Comparison of ENCODE assay signal across 12 mouse cellular contexts in the genomic region with DNA sequence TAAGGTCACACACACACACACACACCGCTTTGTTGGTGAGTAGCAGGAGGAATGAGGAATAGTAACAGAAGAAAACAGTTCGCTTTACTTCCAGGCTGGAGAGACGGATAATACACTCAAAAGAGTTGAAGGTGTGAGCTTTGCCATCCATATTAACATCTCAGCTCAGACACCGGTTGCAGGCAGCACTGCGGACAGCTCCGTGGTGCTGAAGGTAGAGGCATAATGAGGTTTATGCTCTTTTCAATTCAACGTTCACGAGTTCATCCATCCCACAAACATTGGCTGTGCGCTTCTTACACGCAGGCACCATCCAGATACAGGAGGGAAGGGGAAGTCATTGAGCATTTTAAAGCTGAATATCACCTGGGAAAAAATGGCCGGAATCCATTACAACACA. TPM values are rescaled to one million over a fixed set of nuclear protein-coding genes. Genes with fewer than 3 reads are reported as not detected.
A peak's percentile ranks its signal among the peaks of the same experiment; 100 is the strongest.
DNase-seq lines count a peak whose midpoint lies in the region; ATAC-seq and TF ChIP-seq lines count a peak whose summit lies in the region.
"Had no signal": no experiment of that assay in that cellular context is flagged by ENCODE, and none has a peak within 500 bp of the region (broad histone marks: within the 10 kb centered on the region; RNA-seq: fewer than 3 reads in every experiment).

No protein-coding gene starts in this region.

- no peaks in the 10 kb centered on the region for H3K27me3 ChIP-seq in hindbrain, embryonic 14.5 days (ENCODE audit: control insufficient read depth, insufficient read depth, low read length)
- no peaks in the 10 kb centered on the region for H3K27me3 ChIP-seq in hindbrain, embryonic 12.5 days
- no peaks in the 10 kb centered on the region for H3K27me3 ChIP-seq in MEL (ENCODE audit: control insufficient read depth in 1 of 2, insufficient read depth in 2 of 2, low read length in 2 of 2)
- no peaks in the 10 kb centered on the region for H3K27me3 ChIP-seq in embryonic facial prominence, embryonic 11.5 days (ENCODE audit: control insufficient read depth, insufficient read depth, low read length)
- H3K27me3 ChIP-seq: hindbrain, embryonic 15.5 days; lung, embryonic 15.5 days had no signal

- H3K79me2 ChIP-seq in MEL (ENCODE audit: control insufficient read depth, insufficient read depth, low read length, poor library complexity) = no peaks in the 10 kb centered on the region

- intact Hi-C loops in gastrocnemius, postnatal 14 days (cut with DNase I; ENCODE audit: low total_unique reads) = no loop called here

- H3K27ac ChIP-seq in hindbrain, embryonic 14.5 days = no peak overlapping the region
- no peak overlapping the region for H3K27ac ChIP-seq in hindbrain, embryonic 12.5 days
- no peak overlapping the region for H3K27ac ChIP-seq in MEL (ENCODE audit: control insufficient read depth, low read depth, low read length)
- no peak overlapping the region for H3K27ac ChIP-seq in embryonic facial prominence, embryonic 11.5 days (replicated peaks; ENCODE audit: low read depth, low read length)
- H3K27ac ChIP-seq: gastrocnemius, adult 2 months; hindbrain, embryonic 15.5 days; lung, embryonic 15.5 days had no signal

- 36% methylated on average over 11 of the region's 11 CpGs for WGBS in hindbrain, embryonic 14.5 days
- 30% methylated on average over 11 of the region's 11 CpGs for WGBS in hindbrain, embryonic 12.5 days
- WGBS in embryonic facial prominence, embryonic 11.5 days = 26% methylated on average over 11 of the region's 11 CpGs

- no peak overlapping the region for H3K4me3 ChIP-seq in hindbrain, embryonic 14.5 days (replicated peaks; ENCODE audit: low read length)
- no peak overlapping the region for H3K4me3 ChIP-seq in hindbrain, embryonic 12.5 days
- H3K4me3 ChIP-seq in MEL (ENCODE audit: control insufficient read depth in 1 of 2, insufficient read depth in 1 of 2, low read depth in 2 of 2, low read length in 2 of 2) = no peak overlapping the region
- H3K4me3 ChIP-seq in embryonic facial prominence, embryonic 11.5 days (ENCODE audit: low read depth, low read length) = no peak overlapping the region
- H3K4me3 ChIP-seq: gastrocnemius, adult 2 months; hindbrain, embryonic 15.5 days; lung, embryonic 15.5 days had no signal

- no peak overlapping the region for H3K9ac ChIP-seq in hindbrain, embryonic 14.5 days
- H3K9ac ChIP-seq in hindbrain, embryonic 12.5 days = no peak overlapping the region
- H3K9ac ChIP-seq in MEL (ENCODE audit: control insufficient read depth, low read depth, low read length, poor library complexity, severe bottlenecking) = no peak overlapping the region
- no peak overlapping the region for H3K9ac ChIP-seq in embryonic facial prominence, embryonic 11.5 days (replicated peaks; ENCODE audit: low read length)
- H3K9ac ChIP-seq: hindbrain, embryonic 15.5 days; lung, embryonic 15.5 days had no signal

- DNase-seq in hindbrain, embryonic 14.5 days (ENCODE audit: low spot score) = peak; percentile 36
- DNase-seq in 3T3-L1 (ENCODE audit: low read depth, low spot score) (peak; percentile 54), MEL (ENCODE audit: low read depth, low spot score) (peak; percentile 45)
- peak; percentile 77 for DNase-seq in embryonic facial prominence, embryonic 11.5 days (ENCODE audit: low spot score)
- DNase-seq in spleen, postnatal 14 days (ENCODE audit: low spot score in 2 of 2) = no peak
- DNase-seq in gastrocnemius, postnatal 14 days = no peak
- DNase-seq: gastrocnemius, adult 2 months; right cerebral cortex, postnatal 25 days had no signal

- H3K9me3 ChIP-seq in hindbrain, embryonic 14.5 days (ENCODE audit: control insufficient read depth, low read length) = no peaks in the 10 kb centered on the region
- H3K9me3 ChIP-seq in hindbrain, embryonic 12.5 days (replicated peaks) = no peaks in the 10 kb centered on the region
- no peaks in the 10 kb centered on the region for H3K9me3 ChIP-seq in MEL (replicated peaks; ENCODE audit: insufficient read depth, low read length)
- no peaks in the 10 kb centered on the region for H3K9me3 ChIP-seq in embryonic facial prominence, embryonic 11.5 days (replicated peaks; ENCODE audit: control insufficient read depth, low read length)
- H3K9me3 ChIP-seq: hindbrain, embryonic 15.5 days; lung, embryonic 15.5 days had no signal

- H3K36me3 ChIP-seq in hindbrain, embryonic 14.5 days (replicated peaks; ENCODE audit: control insufficient read depth, insufficient read depth) = no peaks in the 10 kb centered on the region
- no peaks in the 10 kb centered on the region for H3K36me3 ChIP-seq in hindbrain, embryonic 12.5 days
- no peaks in the 10 kb centered on the region for H3K36me3 ChIP-seq in MEL (ENCODE audit: control insufficient read depth in 1 of 2, insufficient read depth in 2 of 2, low read length in 2 of 2)
- H3K36me3 ChIP-seq in embryonic facial prominence, embryonic 11.5 days (replicated peaks; ENCODE audit: control insufficient read depth, insufficient read depth, low read depth, low read length) = no peaks in the 10 kb centered on the region
- H3K36me3 ChIP-seq: hindbrain, embryonic 15.5 days; lung, embryonic 15.5 days had no signal

- no peak overlapping the region for H3K4me2 ChIP-seq in hindbrain, embryonic 14.5 days (replicated peaks)
- H3K4me2 ChIP-seq in hindbrain, embryonic 12.5 days (replicated peaks) = no peak overlapping the region
- no peak overlapping the region for H3K4me2 ChIP-seq in embryonic facial prominence, embryonic 11.5 days (ENCODE audit: low read depth, low read length)
- H3K4me2 ChIP-seq: hindbrain, embryonic 15.5 days; lung, embryonic 15.5 days had no signal

- TF ChIP-seq RAD21 in MEL (IDR thresholded peaks at IDR 0.05; ENCODE audit: low read depth, low read length) = no peak

- TF ChIP-seq EP300 in MEL (IDR thresholded peaks at IDR 0.05; ENCODE audit: low read depth in 1 of 2, low read length in 2 of 2) = no peak

- TF ChIP-seq POLR2A in MEL (IDR thresholded peaks at IDR 0.05; ENCODE audit: control insufficient read depth in 1 of 2, insufficient read depth in 1 of 2, low read depth in 1 of 2, low read length in 2 of 2, poor library complexity in 1 of 2) = no peak

- ATAC-seq in hindbrain, embryonic 14.5 days (ENCODE audit: low FRiP score) = no peak
- no peak for ATAC-seq in hindbrain, embryonic 12.5 days (ENCODE audit: low FRiP score)
- no peak for ATAC-seq in embryonic facial prominence, embryonic 11.5 days (replicated peaks; ENCODE audit: insufficient number of reproducible peaks, low FRiP score, low TSS enrichment, low read depth)
- no peak for ATAC-seq in monocyte, adult 5-6 weeks (replicated peaks; ENCODE audit: insufficient number of reproducible peaks, low FRiP score, low TSS enrichment, poor library complexity, severe bottlenecking)

- H3K4me1 ChIP-seq in hindbrain, embryonic 14.5 days (replicated peaks; ENCODE audit: control insufficient read depth, insufficient read depth, low read length) = 0 out of 2 replicates have a peak, but pooled peaks cover under 1% of the 10 kb centered on the region
- 0 out of 2 replicates have a peak, but pooled peaks cover 8% of the 10 kb centered on the region for H3K4me1 ChIP-seq in hindbrain, embryonic 12.5 days
- no peaks in the 10 kb centered on the region for H3K4me1 ChIP-seq in MEL (ENCODE audit: control insufficient read depth in 1 of 2, insufficient read depth in 2 of 2, low read length in 2 of 2)
- no peaks in the 10 kb centered on the region for H3K4me1 ChIP-seq in embryonic facial prominence, embryonic 11.5 days (ENCODE audit: control insufficient read depth, insufficient read depth, low read length)
- H3K4me1 ChIP-seq: hindbrain, embryonic 15.5 days; lung, embryonic 15.5 days had no signal

- no peak for TF ChIP-seq CTCF in MEL (IDR thresholded peaks at IDR 0.05 in 2 of 3, conservative IDR thresholded peaks at IDR 0.05 in 1 of 3; ENCODE audit: control insufficient read depth in 1 of 3, insufficient read depth in 1 of 3, low read depth in 2 of 3, low read length in 3 of 3, poor library complexity in 1 of 3, severe bottlenecking in 1 of 3)

TF ChIP-seq in MEL, 35 proteins besides CTCF, POLR2A, EP300 and RAD21:
- TF ChIP-seq TBP (IDR thresholded peaks at IDR 0.05; ENCODE audit: low read depth, low read length) (no peak), UBTF (IDR thresholded peaks at IDR 0.05; ENCODE audit: borderline replicate concordance, insufficient read depth, low read depth, low read length) (no peak), ETS1 (IDR thresholded peaks at IDR 0.05; ENCODE audit: low read depth, low read length) (no peak), MYB (IDR thresholded peaks at IDR 0.05; ENCODE audit: low read depth, low read length) (no peak)
TF ChIP-seq in MEL: peak in this region for 0.

RNA-seq across cellular contexts. Expression of a gene that starts 41.2 kb away (rescaled TPM):
- polyA plus RNA-seq in hindbrain, embryonic 14.5 days (2014; fragmentation: Nextera tagmentation; extraction: Ambion mirVana) = 42.2 and 43.8 TPM in 2 replicates
- 14.0 and 14.8 TPM in 2 replicates for polyA plus RNA-seq in hindbrain, embryonic 12.5 days (2016; fragmentation: Nextera tagmentation; extraction: Ambion mirVana)
- not detected in 2 replicates for total RNA-seq in MEL (2012; rRNA removed)
- polyA plus RNA-seq in MEL (2012; ENCODE audit: insufficient read depth in 1 of 2, insufficient read length in 2 of 2, low read depth in 1 of 2, low replicate concordance in 2 of 2, missing spikeins in 1 of 2) = under 1 TPM in 1 of 2 experiments, not detected in 1; 0.15 TPM
- 5.8 and 8.4 TPM in 2 replicates for polyA plus RNA-seq in embryonic facial prominence, embryonic 11.5 days (2014; fragmentation: Nextera tagmentation; extraction: Ambion mirVana)
- total RNA-seq in monocyte, adult 5-6 weeks (2017) = not detected in 3 replicates
- under 1 TPM; 0.45 to 0.58 TPM for total RNA-seq in gastrocnemius, postnatal 14 days (2021)

RNA-seq across cellular contexts. Expression of a gene that starts 45.7 kb away (rescaled TPM):
- 12.7 and 18.7 TPM in 2 replicates for polyA plus RNA-seq in hindbrain, embryonic 14.5 days (2014; fragmentation: Nextera tagmentation; extraction: Ambion mirVana)
- 19.9 and 23.3 TPM in 2 replicates for polyA plus RNA-seq in hindbrain, embryonic 12.5 days (2016; fragmentation: Nextera tagmentation; extraction: Ambion mirVana)
- total RNA-seq in MEL (2012; rRNA removed) = 12.9 and 14.8 TPM in 2 replicates
- polyA plus RNA-seq in MEL (2012; ENCODE audit: insufficient read depth in 1 of 2, insufficient read length in 2 of 2, low read depth in 1 of 2, low replicate concordance in 2 of 2, missing spikeins in 1 of 2) = 100 to 1,000 TPM in 1 of 2 experiments, 10 to 100 TPM in 1; 21.5 to 119 TPM
- polyA plus RNA-seq in embryonic facial prominence, embryonic 11.5 days (2014; fragmentation: Nextera tagmentation; extraction: Ambion mirVana) = 31.3 and 36.9 TPM in 2 replicates
- 44.8 to 78.7 TPM (median 65.4 TPM) in 3 replicates for total RNA-seq in monocyte, adult 5-6 weeks (2017)
- total RNA-seq in gastrocnemius, postnatal 14 days (2021) = 1 to 10 TPM; 9.6 to 9.8 TPM

Comparison
In these comparisons a context has a peak if more than half of its experiments do, and no peak if none do; other contexts are left out.
1. DNase-seq: peak in hindbrain, embryonic 14.5 days (single experiment), 3T3-L1 (single experiment), MEL (single experiment) and embryonic facial prominence, embryonic 11.5 days (single experiment); none in spleen, postnatal 14 days (0 of 2) and gastrocnemius, postnatal 14 days (single experiment).